Mouse (Mus musculus) c-Kit-positive CD71-positive TER-119-negative erythroid progenitor cells, embryonic 14.5 days (primary cell): ENCODE data around the gene Gm45021.
A peak's percentile ranks its signal among the peaks of the same experiment; 100 is the strongest.

ENCODE experiments used
- DNase-seq: peaks from one replicate; pipeline ENCODE4 v3.0.0-alpha.2; 2013; ENCODE audit warnings: low read depth

Gm45021 gene

DNA sequence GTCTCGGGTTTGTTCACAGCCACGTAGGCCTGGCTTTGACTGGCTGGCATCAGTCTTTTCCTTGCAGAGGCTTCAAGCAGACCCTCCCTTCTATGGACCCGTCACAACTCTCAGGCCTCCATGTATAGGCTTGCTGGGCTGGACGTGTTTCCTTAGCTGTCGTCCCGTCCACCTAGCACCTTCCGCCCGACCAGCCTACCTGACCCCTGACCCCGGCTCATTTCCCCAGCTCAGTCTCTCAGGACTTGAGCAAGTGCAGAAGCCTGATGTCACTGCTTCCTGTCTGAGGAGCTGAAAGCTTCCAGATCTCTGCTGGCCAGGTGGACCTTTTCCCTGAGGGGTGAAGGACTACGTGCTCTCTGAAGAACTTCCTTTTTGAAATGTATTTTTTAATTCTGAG is 16.1 kb upstream of the Gm45021 start:
- DNase-seq = no peak

DNA sequence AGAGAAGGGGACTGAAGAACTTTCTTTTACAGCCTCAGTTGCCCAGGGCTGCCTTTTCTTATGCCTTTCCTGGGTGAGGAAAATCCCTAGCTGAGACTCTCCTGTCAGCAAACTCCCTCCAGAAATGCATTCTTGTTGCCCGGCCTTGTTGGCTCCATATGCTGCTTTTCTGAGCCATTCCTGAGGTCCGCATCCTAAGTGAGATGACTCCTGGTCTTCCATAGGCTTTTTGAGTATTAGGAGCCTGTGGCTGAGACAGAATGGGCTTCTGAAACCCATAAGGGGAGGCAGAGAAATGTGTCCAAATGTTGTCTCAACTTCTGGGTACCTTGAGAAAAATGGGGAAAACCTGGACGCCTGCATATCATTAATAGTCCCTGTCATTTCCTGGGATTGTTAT is 15.4 kb upstream of the Gm45021 start:
- no peak for DNase-seq

DNA sequence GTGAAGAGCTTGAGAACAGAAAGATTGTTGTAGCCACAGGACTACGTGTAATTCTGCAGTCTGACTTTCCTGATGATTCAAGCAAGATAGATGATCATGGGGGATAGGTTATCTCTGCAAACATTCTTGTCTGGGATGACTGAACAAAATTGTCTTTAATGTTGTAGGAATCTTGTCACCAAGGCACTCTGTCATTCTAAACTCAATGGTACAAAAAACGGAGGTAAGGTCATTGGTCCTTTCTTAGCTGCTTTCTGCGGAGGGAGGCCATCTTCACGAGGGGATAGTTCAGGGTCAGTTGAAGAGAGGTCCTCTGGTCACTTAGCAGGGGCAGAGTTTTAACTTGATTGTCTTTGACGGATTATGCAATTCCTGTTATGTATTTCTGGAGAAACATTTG is 10.7 kb upstream of the Gm45021 start:
- DNase-seq = no peak

DNA sequence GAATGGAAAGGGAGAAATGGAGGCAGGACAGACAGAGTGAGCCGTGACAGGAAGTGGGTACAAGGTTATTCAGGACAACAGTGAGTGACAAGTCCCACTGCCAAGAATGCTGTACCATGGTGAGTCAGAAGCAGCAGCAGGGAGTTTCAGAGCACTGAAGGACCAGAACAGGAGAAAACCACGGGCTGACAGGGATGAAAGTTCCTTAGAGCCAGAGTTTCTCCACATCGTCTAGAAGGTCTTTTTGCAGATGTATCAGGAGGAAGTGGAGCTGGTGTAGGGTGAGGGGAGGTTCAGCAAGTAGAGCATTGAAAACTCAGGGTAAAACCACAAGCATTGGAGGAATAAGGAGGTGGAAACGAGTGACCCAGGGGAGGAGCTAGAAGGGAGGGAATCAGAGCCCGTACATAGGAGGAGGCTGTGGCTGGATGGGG is 10.2 kb upstream of the Gm45021 start:
- no peak for DNase-seq

DNA sequence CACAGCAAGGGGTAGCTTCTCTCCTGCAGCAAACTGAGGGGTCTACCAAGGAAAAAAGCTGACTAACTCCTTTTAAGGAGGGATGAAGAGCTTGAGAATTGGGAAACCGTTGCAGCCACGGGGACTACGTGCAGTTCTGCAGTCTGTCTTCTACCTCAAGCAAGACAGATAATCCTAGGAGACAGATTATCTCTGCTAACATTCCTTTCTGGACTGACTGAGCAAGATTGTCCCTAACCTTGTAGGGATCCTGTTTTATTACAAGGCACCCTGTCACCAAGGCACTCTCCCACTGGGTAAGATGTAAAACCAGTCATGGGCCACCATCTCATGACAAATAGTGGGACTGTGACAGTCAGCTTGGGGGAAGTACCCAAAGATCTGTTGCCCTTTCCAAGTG is 8.2 kb upstream of the Gm45021 start:
- DNase-seq = no peak

DNA sequence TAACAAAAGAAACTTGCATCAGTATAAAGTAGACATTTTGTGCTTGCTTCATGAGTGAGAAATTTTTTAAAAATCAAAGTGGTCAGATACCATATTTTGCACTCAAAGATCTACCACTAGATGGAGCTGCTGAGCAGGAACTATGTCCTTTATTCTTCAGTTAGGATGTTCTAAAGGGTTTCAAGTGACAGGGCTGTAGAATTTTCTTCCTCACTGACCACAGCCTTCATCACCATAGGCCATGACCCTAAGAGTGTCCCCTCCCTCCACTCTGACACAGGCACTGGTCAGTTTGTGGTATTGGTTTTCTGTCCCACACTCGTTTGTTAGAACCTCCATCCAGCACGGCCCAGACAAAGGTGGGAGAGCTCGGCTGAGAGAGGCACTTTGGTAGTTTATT is 7.4 kb upstream of the Gm45021 start:
- no peak for DNase-seq

DNA sequence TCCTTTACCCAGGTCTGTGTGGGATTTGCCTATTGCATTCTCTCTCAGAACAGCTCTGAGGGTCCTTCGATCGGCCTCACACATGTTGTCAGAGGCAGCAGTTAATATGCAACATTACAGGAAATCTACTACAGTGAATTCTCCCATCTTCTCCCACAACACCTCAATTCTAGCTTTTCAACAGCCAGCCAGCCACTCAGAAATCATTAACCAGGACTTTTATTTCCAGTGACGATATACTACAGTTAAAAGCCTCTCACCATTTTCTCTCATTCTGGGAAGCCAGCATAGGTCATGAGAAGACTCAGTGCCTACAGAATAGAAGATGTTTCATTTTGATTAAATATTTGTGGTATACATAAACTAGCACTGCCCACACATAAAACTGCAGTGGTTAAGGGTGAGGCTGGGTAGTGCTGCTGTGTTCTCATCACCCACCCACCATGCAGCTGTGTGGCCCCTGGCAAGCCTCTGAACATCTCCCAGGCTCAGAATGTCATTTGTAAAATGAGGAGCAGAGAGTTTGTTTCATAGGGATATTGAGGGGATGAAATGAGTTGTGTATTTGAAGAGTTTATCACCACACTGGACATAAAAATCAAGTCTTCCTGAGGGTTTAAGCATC is 1.9 kb downstream of the Gm45021 start:
- DNase-seq = no peak

DNA sequence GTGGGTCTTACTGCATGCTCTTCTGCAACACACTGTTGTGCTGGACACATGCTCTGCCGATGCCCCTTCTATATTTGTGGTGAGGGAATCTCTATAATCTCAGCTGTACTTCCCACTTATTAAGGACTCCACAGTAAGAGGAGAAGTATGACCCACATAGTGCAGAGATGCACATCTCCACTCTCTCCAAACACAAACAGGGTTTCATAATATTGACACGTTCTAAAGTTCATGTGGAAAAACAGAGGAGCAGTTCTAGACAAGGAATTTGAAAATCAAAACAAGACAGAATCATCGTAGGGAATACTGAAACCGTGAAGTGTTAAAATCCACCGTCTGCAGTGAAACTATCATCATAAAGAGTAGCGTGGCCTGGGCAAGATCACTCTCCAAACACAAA is 2.5 kb downstream of the Gm45021 start:
- no peak for DNase-seq

DNA sequence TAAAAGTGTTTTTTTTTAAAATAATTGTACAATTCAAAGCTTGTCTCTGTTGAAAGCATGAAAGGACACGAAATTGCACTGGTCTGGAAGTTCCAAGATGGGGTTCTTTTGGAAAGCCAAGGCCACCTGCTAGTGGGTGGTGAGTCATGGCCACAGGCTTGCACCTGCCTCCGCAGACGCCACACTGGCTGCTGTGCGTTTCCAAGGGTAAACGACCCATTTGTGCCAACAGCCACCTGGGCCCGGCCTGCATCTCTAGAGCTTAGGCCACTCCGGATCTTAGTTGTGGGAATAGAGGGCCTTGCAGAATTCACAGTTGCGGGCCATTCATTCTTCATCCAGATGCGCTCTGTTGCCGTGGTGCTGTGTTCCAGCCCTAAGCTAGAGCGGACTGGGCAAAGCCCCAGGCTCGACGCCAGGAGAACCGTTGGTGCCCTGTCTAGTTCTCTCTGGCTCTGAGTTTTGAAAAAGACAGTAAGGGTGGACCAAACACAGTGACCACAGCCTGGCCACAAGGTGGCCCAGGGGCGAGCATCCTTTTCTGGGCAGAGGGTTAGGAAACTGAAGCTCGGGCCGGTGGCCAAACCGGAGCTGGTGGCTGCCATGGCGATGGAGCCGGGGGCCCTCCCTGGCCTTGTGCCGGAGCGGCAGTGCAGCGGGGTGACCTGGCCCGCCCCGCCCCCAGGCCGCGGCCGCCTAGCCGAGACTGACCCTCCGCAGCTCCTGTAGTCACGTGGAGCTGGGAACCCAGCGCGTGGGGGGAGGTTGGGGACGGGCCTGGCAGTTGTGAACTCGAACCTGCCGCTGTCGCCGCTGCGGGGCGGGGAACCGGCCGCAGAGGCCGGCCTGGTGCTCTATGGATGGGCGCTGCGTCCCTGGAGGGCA is 4.0 kb downstream of the Gm45021 start, which contains the start of the genes Repin1 and Gm44965:
Repin1 (plus strand) TSS at position 726 of the 885 bp plus-strand sequence.
Gm44965 (plus strand) TSS at position 784 of the 885 bp plus-strand sequence.
- no peak for DNase-seq

DNA sequence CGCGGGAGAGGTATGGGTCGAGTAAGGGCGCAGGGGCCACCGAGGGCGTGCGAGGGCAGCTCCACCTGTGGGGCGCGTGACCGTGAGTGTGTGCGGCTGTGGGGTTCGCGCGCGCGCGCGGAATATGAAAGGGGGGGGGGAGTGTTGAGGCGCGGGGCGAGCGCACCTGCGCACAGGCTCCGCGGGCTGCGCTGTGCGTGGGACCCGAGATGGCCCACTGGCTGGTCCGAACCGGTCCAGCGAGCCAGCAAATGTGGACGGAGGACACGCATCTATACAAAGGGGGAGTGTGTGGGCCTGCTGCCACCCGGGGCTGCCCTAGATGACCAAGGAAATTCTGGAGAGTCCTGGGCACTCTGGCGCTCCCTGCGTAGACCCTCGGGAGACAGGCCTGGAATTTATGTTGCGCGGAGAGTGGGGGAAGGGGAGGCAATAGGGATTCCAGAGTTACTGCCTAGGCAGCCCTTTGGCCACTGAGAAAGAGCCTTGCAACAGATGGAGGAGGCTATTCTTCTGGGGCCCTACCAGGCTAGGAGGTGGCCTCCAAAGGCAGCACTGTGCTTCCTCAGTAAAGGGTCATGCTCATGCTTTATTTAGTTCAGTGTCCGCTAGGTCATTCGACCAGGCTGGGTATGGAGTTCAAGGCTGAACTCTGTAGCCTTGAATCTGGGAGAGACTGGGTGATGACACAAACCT is 4.8 kb downstream of the Gm45021 start:
- DNase-seq = no peak

DNA sequence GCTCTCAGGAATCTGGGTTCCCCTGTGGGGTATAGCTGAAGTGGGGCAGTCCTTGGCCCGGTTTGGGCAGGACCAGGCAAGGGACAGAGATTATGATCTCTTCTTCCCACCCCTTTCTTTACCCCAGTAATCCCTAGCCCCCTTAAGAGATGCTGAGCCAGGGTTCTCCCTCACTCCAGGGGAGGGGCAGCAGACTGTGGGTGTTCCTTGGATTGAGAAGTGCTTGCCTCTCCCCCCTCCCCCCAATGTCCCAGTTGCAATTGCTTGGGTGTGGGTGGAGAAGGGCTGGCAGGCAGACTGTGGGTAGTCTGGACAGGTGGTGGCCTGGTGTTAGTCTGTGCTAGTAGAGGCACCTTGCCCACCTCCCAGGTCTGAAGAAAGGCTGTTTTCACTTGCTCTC is 5.9 kb downstream of the Gm45021 start:
- DNase-seq = no peak

DNA sequence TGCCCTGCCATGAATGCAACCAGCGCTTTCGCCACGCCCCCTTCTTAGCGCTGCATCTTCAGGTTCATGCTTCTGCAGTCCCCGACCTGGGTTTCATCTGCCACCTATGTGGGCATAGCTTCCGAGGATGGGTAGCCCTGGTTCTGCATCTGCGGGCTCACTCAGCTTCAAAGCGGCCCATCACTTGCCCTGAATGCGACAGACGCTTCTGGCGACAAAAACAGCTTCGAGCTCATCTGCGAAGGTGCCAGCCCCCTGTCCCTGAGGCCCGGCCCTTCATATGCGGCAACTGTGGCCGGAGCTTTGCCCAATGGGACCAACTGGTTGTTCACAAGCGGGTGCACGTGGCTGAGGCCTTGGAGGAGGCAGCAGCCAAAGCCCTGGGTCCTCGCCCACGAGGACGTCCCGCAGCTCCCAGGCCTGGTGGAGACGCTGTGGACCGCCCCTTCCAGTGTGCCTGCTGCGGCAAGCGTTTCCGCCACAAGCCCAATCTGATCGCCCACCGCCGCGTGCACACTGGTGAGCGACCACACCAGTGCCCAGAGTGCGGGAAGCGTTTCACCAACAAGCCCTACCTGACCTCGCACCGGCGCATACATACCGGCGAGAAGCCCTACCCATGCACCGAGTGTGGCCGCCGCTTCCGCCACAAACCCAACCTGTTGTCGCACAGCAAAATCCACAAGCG is 7.3 kb downstream of the Gm45021 start:
- no peak for DNase-seq

DNA sequence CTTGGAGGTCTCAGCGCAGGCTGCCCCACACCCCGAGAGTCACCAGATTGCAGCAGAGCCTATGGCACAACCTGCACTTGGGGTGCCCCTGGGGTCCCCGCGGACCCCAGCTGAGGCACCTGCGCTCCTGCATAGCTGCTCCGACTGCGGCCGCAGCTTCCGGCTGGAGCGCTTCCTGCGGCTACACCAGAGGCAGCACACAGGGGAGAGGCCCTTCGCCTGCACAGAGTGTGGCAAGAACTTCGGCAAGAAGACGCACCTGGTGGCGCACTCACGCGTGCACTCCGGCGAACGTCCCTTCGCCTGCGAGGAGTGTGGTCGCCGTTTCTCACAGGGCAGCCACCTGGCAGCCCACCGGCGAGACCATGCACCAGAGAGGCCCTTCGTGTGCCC is 7.8 kb downstream of the Gm45021 start:
- no peak for DNase-seq

DNA sequence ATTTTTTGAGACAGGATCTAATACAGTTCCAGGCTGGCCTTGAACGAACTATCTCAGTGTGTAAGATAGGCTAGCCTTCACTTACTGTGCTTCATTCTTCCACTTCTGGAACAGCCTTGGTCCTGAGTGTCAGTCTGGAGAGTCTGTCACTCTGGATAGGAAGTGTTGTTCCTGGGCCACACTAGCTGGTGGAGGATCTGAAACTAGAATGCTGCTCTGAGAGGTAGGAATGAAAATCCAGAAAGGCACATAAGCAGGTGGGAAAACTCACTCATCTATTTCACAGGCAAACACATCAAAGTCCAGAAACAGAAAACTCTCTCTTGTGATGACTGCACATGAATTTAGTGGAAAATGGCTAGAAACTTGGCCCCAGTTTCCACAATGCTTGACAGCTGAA is 11.2 kb downstream of the Gm45021 start:
- DNase-seq = no peak

DNA sequence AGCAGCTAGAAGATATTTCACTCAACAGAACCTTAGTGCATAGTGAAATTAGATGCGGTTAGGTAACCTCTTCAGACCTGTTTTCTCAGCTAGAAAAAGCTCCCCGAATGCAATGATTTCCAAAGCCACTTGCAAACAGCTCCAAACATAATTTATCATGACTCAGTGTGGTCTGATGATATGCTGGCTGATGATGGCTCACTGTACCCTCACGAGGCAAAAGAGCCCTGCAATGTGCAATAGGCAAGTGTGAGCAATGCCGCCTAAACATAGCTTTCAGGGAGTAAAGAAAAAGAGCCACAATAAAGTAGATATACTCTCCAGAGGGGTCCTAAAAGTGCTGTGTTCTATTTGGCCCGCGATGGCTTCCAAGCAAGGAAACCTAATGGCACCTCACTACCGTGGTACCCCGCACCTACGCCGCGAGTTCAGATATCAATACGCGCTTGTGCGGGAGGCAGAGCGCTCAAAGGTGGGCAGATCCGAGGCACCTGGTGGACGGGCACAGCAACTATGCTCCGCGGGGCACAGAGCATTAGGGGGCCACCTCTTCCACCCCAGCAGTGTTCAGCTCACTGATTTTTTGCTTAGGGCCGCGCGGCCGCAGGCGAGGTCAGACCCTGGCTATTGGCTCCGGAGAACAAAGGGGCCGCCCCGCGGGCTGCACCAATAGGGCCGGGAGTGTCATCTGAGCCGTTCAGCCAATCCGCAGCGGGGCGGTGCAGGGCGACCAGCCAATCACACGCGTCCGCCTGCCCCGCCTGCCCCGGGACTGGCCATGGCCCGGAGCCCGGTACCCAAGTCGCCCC is 12.1 kb downstream of the Gm45021 start, which contains the start of gene Zfp775:
Zfp775 (plus strand) TSS at position 793 of the 809 bp plus-strand sequence.
- peak; percentile 81 for DNase-seq

DNA sequence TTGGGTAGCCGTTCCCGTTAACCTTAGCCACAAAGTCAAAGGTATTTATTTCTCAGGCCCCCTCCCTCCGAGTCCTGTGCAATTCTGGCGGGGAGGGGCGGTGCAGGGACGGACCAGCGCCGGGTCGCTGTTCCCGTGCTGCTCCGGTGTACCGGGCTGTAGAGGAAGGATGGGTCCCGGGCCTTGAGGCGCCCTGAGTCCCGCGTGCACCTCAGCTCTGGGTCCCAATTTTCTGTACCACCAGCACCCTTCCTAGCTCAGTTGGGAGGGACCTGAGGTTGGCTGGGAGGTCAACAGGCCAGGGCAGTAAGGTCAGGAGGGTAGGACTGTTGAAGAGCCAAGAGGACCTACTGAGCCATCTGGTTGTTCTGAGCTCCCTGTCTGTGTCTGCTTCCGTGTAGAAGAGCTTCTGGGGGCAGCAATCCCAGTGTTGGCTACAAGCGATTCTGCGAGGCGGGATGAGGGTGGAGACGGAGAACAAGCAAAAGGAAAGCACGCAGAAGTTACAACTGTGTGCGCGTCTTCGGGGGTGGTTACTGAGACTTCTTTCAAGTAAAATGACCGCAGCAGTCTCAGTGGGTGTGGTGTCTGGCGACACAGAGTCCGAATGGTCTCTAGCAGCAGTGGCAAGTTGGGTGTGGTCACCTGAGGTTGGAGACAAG is 12.8 kb downstream of the Gm45021 start:
- DNase-seq = no peak

DNA sequence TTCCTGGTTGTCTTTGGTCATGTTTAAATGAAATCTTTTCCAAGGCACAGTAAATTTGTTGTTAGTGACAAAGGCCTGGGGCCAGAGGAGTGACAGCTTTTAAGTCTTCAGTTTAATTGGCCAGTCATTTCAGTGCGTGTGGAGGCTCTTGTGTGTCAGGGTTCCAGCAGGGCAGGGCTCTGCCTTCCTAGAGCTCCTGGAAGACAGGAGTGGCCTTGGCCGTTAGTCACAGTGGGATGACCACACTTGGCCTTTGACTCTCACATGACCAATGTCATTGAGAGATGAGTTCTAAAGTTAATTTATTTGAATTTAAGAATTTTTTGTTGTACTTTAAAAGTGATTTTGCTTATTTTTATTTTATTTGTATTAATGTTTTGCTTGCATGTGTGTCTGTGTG is 18.7 kb downstream of the Gm45021 start:
- no peak for DNase-seq

DNA sequence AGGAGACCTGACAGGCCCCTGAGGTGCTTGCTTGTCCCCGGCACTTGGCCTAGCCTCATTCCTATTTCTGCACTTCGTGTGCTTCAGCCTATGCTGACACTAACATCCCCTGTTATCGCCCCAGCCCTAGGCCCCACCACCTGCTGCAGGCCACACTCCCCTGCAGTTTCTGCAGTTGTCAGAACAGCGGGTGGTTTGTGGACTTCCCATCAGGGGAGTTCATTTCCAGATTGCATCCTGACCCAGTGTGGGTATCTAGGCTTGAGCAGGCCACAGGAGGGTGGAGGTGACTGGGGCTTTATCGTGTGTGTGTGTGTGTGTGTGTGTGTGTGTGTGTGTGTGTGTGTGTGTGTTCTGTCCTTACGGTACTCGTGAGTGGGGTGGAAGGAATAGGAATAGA is 20.1 kb downstream of the Gm45021 start:
- no peak for DNase-seq

DNA sequence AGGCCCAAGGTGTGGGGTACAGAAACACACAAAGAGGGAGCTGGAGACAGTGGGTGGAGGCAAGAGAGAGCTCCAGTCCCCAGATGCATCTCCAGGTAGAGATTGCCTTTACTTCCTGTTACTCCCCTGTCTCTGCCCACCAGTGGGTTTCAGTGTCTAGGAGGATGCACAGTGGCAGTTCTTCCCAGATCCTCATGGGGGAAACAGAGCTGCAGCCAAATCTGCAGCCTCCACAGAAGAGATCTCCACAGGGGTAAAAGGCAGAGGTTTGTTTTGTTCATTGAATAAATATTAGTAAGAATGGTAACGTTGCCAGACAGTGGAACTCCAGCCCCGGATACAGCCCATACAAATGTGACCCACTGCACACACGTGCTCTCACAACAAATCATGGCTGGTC is 21.2 kb downstream of the Gm45021 start:
- no peak for DNase-seq

DNA sequence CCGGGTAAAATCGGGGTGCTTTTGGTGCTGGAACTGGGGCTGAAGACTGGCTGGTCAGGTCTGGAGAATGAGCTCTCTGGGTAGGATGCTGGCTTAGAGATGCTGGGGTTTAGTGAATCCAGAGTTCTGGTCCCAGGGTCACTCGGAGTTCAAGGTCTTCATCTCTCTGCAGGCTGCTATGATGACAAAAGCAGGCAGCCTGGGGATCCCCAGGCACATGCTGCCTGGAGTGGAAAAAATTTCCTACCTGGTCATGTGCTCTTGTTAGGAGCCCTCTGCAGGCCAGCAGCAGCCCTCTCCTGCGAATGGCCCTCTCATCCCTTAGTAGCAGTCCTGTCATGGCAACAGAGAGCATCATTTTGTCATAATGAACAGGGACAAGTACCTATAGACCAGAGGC is 24.1 kb downstream of the Gm45021 start:
- DNase-seq = no peak

DNA sequence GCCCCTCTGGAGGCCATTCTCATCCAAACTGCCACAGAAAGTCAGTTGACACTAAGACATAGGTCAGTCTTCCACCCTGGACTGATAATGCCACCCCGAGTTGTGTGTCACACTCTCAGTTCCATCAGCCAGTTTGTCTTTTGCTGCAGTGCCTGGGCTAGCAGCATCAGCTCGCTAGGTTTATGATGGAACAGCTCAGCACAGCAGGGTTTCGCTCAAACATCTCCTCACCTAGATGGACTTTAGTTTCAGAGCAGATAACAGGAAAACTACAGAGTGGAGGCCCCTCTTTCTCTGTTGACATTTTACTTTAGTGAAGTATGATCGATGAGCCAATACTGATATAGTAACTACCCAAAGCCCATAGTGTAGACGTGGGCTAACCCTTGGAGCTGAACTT is 25.3 kb downstream of the Gm45021 start:
- DNase-seq = no peak
